Mouse (Mus musculus): ENCODE measurements at regions not wholly inside any gene's neighbourhood (a gene's known extent, or its start where the extent isn't known, plus 50 kb on each side); places are given as distances from the start of the nearest gene placed in this dataset. TPM values are rescaled to one million over a fixed set of nuclear protein-coding genes. Genes with fewer than 3 reads are reported as not detected.

- Histone ChIP-seq H3K4me1 (0 out of 2 replicates have a peak, but pooled peaks cover 3% of the 10 kb centered on the region), H3K27ac (no peak overlapping the region), H3K4me3 (no peak overlapping the region), H3K27me3 (no peaks in the 10 kb centered on the region), H3K9ac (no peak overlapping the region), H3K4me2 (no peak overlapping the region), H3K9me3 (replicated peaks) (no peaks in the 10 kb centered on the region), H3K36me3 (ENCODE audit: poor library complexity, severe bottlenecking) (no peaks in the 10 kb centered on the region)
- 95% methylated on average over 2 of the region's 2 CpGs for WGBS
- ATAC-seq = no peak
Observed at GRCm38 (mm10) chr4:87332968-87333367, 102.7 kb upstream of the Slc24a2 start.

- 55% methylated on average over 6 of the region's 6 CpGs for WGBS
- Histone ChIP-seq H3K4me1 (0 out of 2 replicates have a peak, but pooled peaks cover 3% of the 10 kb centered on the region), H3K4me3 (no peak overlapping the region), H3K4me2 (no peak overlapping the region), H3K9me3 (replicated peaks) (no peaks in the 10 kb centered on the region), H3K9ac (no peak overlapping the region), H3K27me3 (no peaks in the 10 kb centered on the region), H3K36me3 (ENCODE audit: poor library complexity, severe bottlenecking) (no peaks in the 10 kb centered on the region), H3K27ac (no peak overlapping the region)
- ATAC-seq = no peak
Observed at GRCm38 (mm10) chr4:87329136-87329535, 98.9 kb upstream of the Slc24a2 start.

- Histone ChIP-seq H3K27me3 (no peaks in the 10 kb centered on the region), H3K9ac (no peak overlapping the region), H3K4me3 (no peak overlapping the region), H3K4me2 (no peak overlapping the region), H3K9me3 (replicated peaks) (no peaks in the 10 kb centered on the region), H3K27ac (no peak overlapping the region), H3K4me1 (no peaks in the 10 kb centered on the region), H3K36me3 (ENCODE audit: poor library complexity, severe bottlenecking) (no peaks in the 10 kb centered on the region)
- WGBS = 83% methylated on average over 2 of the region's 2 CpGs
- ATAC-seq = no peak
Observed at GRCm38 (mm10) chr4:87321726-87322349, 91.6 kb upstream of the Slc24a2 start.

GRCm38 (mm10) chr4:87298129-87298528 lies 67.9 kb upstream of the Slc24a2 start:
- Histone ChIP-seq H3K4me1 (no peaks in the 10 kb centered on the region), H3K9ac (no peak overlapping the region), H3K27ac (no peak overlapping the region), H3K9me3 (replicated peaks) (no peaks in the 10 kb centered on the region), H3K27me3 (no peaks in the 10 kb centered on the region), H3K4me2 (no peak overlapping the region), H3K36me3 (ENCODE audit: poor library complexity, severe bottlenecking) (no peaks in the 10 kb centered on the region), H3K4me3 (no peak overlapping the region)
- no peak for ATAC-seq
- 67% methylated on average over 5 of the region's 5 CpGs for WGBS

- Histone ChIP-seq H3K36me3 (ENCODE audit: poor library complexity, severe bottlenecking) (no peaks in the 10 kb centered on the region), H3K4me1 (no peaks in the 10 kb centered on the region), H3K9me3 (replicated peaks) (no peaks in the 10 kb centered on the region), H3K4me2 (no peak overlapping the region), H3K9ac (no peak overlapping the region), H3K27me3 (no peaks in the 10 kb centered on the region), H3K4me3 (no peak overlapping the region), H3K27ac (no peak overlapping the region)
- ATAC-seq = no peak
Observed at GRCm38 (mm10) chr4:87294538-87294937, 64.3 kb upstream of the Slc24a2 start.

Small RNA genes lying in the stretch of these regions (microRNA-seq; reads per million reads assigned to microRNA genes)
- not detected for gene Gm23154
